Mouse (Mus musculus) spleen, embryonic (tissue): ENCODE measurements around the gene Unc50.

Source experiments
- CTCF ChIA-PET: fragments of 350-600 bp; sonication (Branson Sonifier 250); formaldehyde crosslinking; loops from one replicate; lab custom pipeline; 2022; lab: Charles Lee

The Unc50 gene

DNA sequence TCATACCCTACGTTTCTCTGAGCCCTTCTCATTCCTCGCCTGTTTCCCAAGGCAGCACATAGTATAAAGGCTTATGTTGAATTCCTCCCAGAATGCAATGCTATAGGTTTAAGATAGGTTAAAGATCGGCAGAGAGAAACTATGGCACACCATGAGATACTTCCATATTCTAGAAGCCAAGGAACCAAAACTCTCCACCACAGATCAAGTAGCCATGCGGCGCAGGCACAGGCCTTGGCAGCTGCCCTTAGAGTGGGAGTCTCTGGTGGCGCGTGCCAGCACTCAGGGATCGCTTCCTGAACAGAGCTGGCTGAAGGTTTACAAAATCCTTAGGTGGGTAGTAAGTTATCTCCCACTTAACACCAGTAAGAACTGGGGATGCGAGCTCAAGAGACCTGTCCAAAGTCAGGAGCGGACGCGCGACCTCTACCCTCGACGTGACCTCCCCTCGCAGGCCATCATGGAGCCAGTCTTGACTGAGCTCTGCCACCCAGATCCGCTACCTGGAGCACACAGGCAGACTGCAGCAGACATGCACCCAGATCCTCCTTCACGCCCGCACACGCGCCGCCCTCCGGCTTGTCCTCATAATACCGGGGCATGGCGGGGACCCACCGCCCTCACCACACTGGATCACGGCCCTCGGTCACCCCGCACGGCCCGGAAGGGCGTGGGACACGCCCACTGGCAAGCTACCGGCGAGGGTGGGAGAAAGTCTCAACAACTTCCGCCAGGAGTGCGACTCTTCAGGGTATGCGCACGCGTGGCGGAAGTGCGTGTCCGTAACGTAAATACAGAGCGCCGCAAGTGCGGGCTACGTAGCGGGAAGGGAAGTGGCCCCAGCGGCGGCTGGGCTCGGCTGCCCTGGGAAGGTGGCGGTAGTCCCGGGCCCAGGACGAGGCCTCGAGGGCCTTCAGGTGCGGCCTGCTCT, at the start of gene Unc50, which contains the start of gene Coa5:
TSS of gene Unc50 (plus strand) at position 774 of the 931 bp plus-strand sequence.
TSS of gene Coa5 (minus strand) at position 738 of the 931 bp plus-strand sequence.
- CTCF ChIA-PET: interaction anchor here (0.7 kb wide), 1 partner anchor 490 kb away, joined by 3 read pairs; no protein-coding TSS in a partner anchor

DNA sequence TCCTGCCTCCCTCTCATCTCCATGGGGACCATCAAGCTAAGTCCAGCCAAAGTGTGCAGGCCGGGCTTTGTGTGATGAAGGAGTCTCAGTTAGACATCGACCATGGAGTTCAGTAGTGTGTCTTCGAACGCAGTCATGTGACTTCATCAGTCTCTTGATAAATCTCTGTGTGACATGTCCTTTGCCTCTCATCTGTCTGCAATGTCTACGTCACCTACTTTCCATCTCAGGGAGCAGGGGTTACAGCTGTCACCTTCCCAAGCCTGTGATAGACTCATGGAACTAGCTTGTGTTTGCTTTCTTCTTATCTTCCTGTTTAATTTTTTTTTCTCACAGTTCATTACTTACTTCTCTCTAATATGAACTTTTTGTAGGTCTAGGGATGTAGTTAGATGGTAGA, 49.0 kb upstream of the Unc50 start:
- CTCF ChIA-PET: no interaction called here

DNA sequence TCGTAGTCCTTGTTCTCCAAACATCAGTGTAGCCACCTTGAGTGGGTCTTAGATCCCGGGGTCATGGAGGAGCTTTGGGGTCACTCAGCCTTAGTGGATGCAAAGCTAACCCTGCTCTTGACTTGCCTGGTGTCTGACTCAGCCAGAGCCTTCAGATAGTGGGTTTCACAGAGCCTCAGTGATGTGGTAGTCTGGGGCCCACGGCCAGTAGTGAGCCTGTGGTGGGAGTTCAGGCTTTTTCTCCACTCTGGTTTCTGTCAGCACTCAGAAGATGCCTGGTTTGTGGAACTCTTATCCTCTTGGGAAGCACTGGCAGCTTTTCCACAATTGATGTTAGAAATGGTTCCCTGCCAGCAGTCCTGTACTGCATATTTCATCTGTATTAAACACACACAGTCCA, 45.6 kb upstream of the Unc50 start:
- CTCF ChIA-PET: interaction anchor here (0.7 kb wide), 1 partner anchor 197 kb away, joined by 3 read pairs; no protein-coding TSS in a partner anchor

DNA sequence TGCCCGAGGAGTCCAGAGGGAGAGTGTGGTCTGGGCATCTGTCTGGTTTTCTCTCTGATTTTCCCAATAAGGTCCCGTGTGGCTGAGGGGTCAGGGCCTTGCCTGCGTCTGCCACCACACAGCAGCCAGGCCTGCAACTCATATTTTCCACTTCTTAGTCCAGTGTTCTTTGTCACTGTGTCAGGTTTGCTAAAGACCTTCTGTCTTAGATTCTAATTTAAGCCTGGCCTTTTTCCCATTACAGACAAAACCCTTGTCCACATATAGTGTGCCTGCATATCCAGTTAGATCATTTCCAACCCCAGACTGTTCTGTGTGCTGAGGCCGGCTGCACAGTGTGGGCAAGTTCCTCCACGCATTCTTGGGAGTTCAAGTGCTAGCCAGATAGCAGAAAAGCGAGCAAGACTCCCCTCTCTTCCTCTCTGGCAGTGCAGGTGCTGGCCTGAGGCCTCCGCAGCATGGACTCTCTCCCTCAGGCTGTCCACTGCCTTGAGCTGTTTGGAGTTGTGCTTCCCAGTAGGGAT, 43.4 kb upstream of the Unc50 start:
- CTCF ChIA-PET: no interaction called here

DNA sequence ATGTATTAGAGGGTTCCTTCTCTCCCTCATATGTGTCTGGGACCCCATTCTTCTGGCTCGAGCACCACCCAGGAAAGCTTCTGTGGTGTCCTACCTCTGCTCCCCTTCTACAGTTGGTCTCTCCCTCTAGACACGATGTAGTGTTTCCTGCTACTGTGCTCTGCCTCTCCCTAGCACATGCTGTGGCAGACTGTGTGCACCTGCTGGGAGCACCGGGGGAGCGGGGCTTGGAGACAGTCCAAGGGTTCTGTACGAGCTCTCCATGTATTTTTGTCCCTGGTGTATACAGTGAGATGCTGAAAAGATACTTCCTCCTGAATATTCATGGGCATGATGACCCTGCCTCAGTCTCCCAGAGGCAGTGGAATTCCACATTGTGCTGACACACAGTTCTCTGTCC, 36.8 kb upstream of the Unc50 start:
- CTCF ChIA-PET: no interaction called here

DNA sequence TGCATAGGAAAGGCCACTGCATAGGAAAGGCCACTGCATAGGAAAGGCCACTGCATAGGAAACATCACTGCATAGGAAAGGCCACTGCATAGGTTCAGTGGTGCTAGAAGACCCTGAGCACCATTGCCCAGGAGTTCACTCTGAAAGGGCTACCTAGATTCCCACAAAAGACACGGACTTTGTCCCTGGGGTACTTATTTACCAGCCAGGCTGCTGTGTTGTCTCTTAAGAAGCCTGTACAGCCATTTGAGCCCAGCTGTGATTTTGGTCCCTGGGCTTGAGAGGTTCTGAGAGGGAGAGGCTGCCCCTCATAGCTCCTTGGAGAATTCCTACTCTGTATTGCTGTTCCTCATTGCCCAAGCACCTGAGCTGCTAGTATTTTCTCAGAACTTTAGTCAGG, 33.5 kb upstream of the Unc50 start:
- CTCF ChIA-PET: no interaction called here

DNA sequence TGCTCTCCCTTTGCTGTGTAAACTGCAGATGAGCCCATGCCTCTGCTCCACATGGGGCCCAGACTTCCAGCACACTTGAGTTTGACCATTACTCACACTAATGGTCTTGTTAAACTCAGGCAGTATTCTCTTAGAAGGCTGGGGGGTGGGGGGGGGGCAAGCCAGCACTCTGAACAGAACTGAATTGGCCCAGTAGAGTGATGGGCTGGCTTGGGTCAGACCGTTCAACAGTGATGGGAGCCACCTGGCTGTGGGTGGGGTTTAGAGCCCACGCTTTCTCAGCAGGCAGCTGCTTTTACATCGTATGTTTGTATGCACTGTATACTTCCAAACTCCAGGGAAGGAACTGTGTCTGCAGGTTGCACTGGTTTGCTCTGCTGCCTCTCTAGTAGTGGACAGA, 31.0 kb upstream of the Unc50 start:
- CTCF ChIA-PET: interaction anchor here (0.7 to 1.0 kb wide), 2 partner anchors 125 to 700 kb away, joined by 4 read pairs; no protein-coding TSS in a partner anchor

DNA sequence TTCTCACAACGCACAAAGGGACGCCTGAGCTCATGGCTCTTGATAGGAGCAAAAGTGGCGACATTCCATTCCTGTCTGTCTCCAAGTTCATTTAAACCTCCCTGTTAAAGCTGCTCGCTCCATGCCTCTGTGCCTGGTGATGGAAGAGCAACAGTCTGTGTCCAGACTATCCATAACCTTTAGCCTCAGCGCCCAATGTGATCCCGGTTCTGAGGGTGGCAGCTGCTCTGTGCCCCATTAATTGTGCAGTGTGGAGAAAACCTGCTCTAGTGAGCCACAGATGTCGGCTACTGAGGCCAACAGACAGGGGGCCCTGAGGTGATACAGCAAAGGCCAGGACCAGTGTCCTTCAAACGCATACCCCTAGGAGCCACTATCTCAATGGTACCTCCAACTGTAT, 30.2 kb upstream of the Unc50 start:
- CTCF ChIA-PET: interaction anchor here (0.7 kb wide), 1 partner anchor 127 kb away, joined by 3 read pairs; no protein-coding TSS in a partner anchor

DNA sequence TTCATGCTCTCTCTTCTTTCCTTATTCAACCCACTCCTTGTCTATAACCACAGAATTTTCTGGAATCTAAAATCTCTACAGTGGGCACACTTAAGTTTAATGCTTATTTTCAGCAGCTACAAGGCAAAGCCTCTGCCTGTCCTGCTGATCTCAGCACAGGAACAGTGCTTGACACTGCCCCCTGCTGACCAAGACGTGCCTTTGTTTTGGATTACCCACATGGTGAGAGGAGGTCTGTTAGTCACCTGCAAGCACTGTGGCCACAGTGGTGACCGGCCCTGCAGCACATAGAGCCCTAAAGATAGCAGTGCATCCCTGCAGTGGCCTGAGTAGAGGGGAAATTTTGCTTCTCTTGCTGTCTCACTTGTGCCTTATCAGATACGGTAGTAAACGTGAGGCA, 28.3 kb upstream of the Unc50 start:
- CTCF ChIA-PET: interaction anchor here (1.6 kb wide), 1 partner anchor 129 kb away, joined by 8 read pairs; no protein-coding TSS in a partner anchor

DNA sequence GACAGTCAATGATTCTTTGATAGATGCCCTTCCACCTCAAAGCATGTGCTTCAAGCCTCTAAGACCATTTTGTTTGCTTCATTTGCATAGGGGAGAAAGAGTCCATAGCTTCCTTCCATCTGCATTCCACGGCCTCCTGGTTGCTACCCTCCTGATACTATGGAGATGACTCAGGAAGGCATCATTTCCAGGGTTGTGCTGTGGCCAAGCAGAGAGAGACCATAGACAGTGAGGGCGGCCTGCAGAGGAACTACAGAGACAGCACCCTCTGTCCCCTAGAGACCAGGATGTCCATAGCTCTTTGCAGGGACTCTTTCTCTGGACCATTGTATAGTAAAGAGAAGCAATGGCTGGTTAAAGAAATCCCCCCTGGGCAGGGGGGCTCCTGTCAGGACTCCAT, 24.8 kb upstream of the Unc50 start:
- CTCF ChIA-PET: no interaction called here

DNA sequence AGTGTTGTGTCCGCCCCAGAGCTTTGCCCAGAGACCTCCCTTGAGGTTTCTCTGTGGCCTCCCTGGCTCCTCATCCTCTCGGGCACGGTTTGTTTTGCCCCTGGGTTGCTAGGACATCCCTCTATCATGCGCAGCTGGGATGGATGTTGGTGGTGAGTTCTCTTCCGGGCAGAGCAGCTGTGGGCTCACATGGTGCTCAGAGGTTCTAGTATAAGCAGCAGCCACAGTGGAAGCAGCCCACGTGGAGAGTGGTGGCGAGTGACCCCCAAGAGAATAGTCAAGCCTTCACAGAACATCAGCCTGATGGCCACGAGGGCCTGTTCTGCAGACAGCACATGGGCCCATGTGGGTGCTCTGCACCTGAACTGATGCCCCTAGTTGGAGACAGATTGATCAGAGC, 22.7 kb upstream of the Unc50 start:
- CTCF ChIA-PET: interaction anchor here (1.0 kb wide), 1 partner anchor 12 kb away, joined by 3 read pairs; no protein-coding TSS in a partner anchor

DNA sequence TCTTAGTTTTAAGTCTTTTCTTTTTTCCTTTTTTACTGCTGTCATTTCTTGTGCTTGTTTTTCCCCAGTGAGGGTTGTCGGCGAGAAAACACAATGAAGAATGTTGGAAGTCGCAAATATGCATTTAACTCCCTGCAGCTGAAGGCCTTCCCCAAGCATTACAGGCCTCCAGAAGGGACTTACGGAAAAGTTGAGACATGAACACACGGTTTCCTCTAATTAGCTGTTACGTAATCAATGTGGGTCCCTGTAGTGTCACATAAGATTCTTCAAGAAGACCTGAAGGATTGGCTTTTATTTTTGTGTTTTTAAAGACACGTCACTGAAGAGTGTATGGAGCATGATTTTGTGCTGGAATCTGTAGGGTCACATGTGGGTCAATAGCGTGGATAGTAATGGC, 21.9 kb upstream of the Unc50 start:
- CTCF ChIA-PET: interaction anchor here (0.5 to 1.0 kb wide), 2 partner anchors 11 to 1340 kb away, joined by 3 to 4 read pairs; no protein-coding TSS in a partner anchor

DNA sequence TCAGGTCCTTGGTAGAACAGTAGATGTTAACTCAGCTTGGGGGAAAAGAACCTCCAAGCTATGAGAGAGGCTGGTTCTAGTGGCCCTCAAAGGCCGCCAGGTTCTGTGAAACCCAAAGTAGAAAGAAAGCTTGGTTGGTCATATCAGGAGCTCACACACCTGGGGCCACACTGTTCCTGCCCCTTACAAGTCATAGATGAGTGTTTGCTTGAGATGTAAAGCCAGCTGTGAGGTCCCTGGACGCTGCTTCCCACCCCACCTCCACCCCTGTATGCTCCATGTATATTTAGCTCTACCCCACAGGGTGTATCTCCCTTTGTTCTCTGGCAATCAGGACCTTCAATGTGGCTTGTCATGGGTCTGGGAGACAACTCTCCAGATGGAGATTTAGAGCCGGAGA, 21.3 kb upstream of the Unc50 start:
- CTCF ChIA-PET: no interaction called here

DNA sequence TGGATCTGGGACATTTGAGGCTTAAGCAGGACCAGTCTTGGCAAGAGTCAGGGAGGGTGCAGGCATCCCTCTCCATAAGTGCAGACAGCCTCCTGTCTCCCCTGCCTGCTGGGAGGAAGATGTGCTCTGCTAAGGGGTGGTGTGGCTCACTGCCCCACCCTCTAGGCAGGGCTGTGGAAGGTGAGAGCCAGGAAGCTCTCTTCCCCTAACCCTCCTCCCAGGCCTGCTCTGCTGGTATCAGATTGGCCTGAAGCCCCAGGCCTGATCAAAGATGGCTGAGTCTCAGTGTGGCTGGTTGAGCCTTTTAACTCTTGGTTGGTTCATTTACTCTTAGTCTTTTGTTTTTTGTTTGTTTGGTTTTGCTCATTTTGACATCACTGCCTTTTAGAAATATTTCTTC, 20.3 kb upstream of the Unc50 start:
- CTCF ChIA-PET: no interaction called here

DNA sequence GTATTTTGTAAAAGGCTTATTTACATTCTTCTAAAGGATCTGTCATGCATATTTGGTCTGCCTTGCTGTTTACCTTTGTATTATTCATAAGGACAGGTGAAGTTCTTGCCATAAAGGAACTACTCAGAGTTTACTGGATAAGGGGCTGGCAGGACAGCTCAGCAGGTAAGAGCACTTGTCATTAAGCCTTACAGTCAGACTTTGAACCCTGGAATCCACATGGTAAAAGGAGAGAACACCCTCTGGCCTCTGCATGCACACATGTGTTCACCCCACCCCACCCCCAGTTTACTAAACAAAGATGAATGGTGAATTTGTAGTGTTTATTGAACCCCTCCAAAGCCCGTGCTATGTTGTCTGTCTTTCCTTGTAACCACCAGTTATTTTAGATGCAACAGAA, 14.5 kb upstream of the Unc50 start:
- CTCF ChIA-PET: no interaction called here

DNA sequence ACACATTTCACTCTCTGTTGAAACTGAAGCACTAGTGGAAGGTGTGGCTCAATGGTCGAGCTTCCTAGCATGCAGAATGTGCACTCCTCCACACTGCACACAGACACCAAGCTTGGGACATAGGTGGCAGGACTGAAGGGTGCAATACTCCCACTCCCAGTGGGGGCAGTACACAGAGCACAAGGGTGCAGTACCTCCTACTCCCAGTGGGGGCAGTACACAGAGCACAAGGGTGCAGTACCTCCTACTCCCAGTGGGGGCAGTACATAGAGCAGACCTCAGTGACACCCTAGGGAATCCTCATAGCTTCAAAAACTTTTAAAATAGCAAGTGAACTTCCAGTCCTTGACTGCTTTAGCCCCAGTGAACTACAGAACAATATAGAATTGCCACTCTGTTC, 10.5 kb upstream of the Unc50 start:
- CTCF ChIA-PET: interaction anchor here (1.2 kb wide), 1 partner anchor 12 kb away, joined by 3 read pairs; no protein-coding TSS in a partner anchor

DNA sequence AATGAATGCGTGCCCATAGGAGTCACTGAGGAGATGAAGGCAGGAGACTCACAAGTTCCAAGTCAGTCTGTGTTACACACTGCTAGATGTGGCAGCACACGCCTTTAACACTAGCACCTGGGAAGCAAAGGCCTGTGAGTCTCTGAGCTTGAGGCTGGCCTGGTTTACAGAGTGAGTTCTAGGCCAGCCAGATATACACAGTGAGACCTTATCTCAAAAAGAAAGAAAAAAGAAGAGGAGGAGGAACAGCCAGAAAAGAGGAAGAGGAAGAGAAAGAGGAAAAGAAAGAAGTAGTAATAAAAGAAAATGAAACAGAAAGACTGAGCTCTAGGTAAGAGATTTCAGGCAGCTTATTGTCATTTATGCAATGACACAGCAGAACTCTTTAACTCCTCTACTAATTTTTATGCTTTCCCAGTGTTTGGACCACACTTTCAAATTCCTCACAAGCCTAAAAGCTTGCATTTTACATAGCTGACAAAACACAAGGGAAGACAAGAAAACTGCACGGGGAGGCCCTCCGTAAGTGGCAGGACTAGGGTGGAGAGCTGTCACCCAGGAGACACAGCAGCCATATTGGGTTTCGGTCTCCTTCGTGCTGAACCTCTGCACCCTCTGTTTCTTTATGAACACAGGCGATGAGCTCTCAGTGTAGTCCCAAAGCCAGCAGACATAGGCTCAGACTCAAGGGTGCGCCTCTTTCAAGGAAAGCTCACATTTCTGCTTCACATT, 2.6 kb upstream of the Unc50 start:
- CTCF ChIA-PET: no interaction called here

DNA sequence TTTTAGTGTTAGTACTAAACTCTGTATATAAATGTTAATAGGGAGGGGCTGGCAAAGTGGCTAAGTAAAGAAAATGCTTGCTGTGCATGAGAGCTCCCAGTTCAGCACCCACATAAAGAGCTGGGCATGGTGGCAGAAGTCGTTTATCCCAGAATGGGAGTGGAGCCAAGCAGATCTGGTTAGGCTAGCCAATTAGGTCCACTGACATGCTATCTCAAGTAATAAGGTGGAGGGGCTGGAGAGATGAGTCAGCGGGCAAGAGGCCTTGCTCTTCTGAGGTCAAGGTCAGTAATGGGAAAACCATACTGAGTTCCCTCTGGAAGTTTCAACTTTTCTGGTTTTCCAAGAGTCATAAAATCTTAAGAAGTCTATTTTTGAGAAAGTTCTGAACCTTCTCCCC, 1.0 kb upstream of the Unc50 start:
- CTCF ChIA-PET: no interaction called here

DNA sequence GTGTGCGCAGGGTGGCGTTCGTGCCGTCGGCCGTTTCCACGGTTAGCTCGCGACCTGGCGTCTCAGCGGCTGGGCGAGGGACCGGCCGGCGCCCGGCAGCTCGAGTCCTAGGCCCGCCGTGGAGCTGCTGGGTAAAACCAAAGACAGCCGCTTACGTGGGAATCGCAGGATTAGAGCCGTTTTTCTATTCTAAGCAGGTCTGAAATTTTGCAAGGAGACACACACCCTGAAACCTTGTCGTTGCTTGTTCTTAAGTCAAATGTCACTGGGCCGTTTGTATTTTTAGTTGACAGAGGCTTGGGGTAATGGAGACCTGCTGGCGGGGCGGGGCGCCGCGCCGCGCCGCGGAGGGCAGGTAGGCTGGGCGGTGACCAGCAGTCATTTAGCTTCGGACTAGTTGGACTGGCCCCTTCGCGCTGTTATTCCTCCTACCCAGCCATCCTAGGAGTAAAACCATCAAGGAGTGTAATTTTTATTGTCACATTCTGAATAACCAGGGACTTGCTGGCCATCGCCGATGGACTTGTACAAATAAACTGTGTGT, 430 bp downstream of the Unc50 start:
- CTCF ChIA-PET: interaction anchor here (0.6 to 0.7 kb wide), 3 partner anchors 482 to 495 kb away, joined by 3 to 4 read pairs (median 3); no protein-coding TSS in a partner anchor

DNA sequence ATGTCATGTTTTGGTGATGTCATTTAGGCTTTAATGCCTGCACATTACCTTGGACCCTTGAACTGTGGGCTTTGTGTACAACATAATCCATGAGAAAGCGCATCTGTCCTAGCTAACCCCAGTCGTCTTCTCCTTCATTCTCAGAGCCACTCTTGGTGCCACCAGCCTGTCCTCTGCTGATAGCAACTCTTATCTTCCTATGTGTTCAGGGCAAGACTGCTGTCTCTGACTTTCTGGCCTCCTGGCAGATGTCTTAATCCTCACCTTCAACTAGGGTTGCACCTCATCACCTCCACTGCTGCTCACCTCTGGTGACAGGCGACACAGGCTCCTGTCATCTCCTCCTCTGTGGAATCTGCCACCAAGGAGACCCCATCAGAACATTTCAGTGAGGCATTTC, 6.5 kb downstream of the Unc50 start:
- CTCF ChIA-PET: no interaction called here
